Mouse (Mus musculus): ENCODE results near the gene Serpinb1b.

DNA sequence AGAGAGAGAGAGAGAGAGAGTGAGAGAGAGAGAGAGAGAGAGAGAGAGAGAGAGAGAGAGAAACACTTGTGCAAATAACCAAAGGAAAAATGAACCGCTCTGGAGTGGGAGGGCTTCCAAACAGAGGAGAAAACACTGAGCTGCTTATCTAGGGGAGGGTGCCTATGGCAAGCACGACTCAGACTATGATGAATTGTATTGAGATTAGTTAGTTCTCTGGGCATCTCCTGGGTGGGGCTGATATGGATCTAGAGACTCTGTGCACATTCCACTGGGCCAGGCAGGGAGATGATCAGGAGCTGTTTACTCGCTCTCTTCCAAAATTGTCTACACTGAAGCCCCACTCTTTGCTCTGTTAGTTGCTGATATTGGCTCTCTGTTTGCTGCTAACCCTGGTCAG is 26.7 kb upstream of the Serpinb1b start:
- TF ChIP-seq POLR2A (IDR thresholded peaks at IDR 0.05; ENCODE audit: borderline replicate concordance, extremely low read depth, low read depth, low read length) (no peak), CTCF (IDR thresholded peaks at IDR 0.05; ENCODE audit: insufficient read depth, low read length) (no peak)
